Mouse (Mus musculus): ENCODE results near the gene Cstb. TPM values are rescaled to one million over a fixed set of nuclear protein-coding genes. Genes with fewer than 3 reads are reported as not detected.
A peak's percentile ranks its signal among the peaks of the same experiment; 100 is the strongest.

Cstb gene
- total RNA-seq, 2 experiments from 2014 or later: 35.4 to 42.4 TPM

Small RNA genes lying within 50 kb of the gene (microRNA-seq; reads per million reads assigned to microRNA genes)
- gene Mir6410 (not detected), gene Mir6907 (3.3 reads per million, percentile 7 among the genes with 10 or more reads in this experiment), gene Mir6908 (0.76 reads per million)

Other genes with a start within 250 kb of the Cstb start
- gene Pwp2, start 240.5 kb upstream of the Cstb start, total RNA-seq (2021): 10 to 100 TPM; 18.9 TPM
- gene Trappc10, start 181.0 kb upstream of the Cstb start, total RNA-seq (2021): 10 to 100 TPM; 82.3 to 89.2 TPM
- gene Agpat3, start 73.2 kb upstream of the Cstb start, total RNA-seq (2021): 100 to 1,000 TPM; 269 to 279 TPM
- gene Rrp1, start 12.6 kb upstream of the Cstb start, total RNA-seq (2021): 100 to 1,000 TPM; 348 to 358 TPM
- gene Pdxk, start 39.3 kb downstream of the Cstb start, total RNA-seq (2021): 100 to 1,000 TPM; 114 to 120 TPM
- not detected for gene Olfr1358, start 91.8 kb downstream of the Cstb start, total RNA-seq (2021)
- 10 to 100 TPM; 30.2 to 33.2 TPM for gene Ilvbl, start 148.7 kb downstream of the Cstb start, total RNA-seq (2021)
- 1 to 10 TPM; 5.9 to 6.4 TPM for gene Syde1, start 166.3 kb downstream of the Cstb start, total RNA-seq (2021)
- not detected for gene Olfr1357, start 192.4 kb downstream of the Cstb start, total RNA-seq (2021)

All from left cerebral cortex, postnatal 36 days (tissue).